In genomic region chr6:128361901-128362300, GRCm38 (mm10) we compare ENCODE assay signal across 8 mouse cellular contexts. TPM values are rescaled to one million over a fixed set of nuclear protein-coding genes. Genes with fewer than 3 reads are reported as not detected.
DNase-seq lines count a peak whose midpoint lies in the region; ATAC-seq and TF ChIP-seq lines count a peak whose summit lies in the region.

No protein-coding gene starts in this region.

- no peaks in the 10 kb centered on the region for H3K9me3 ChIP-seq in lung, embryonic 14.5 days (ENCODE audit: low read depth, low read length)
- no peaks in the 10 kb centered on the region for H3K9me3 ChIP-seq in embryonic facial prominence, embryonic 13.5 days
- no peaks in the 10 kb centered on the region for H3K9me3 ChIP-seq in limb, embryonic 10.5 days (replicated peaks)
- no peaks in the 10 kb centered on the region for H3K9me3 ChIP-seq in neural tube, embryonic 14.5 days (ENCODE audit: control insufficient read depth, low read length)

- peak; percentile 30 for DNase-seq in lung, embryonic 14.5 days
- DNase-seq in lung, adult 18-20 months = no peak
- no peak for DNase-seq in limb, embryonic 10.5 days (ENCODE audit: low spot score)
- no peak for DNase-seq in gastrocnemius, postnatal 25 days
- no peak for DNase-seq in yolk sac, embryonic 10.5 days (ENCODE audit: low spot score)
- no peak for DNase-seq in left cerebral cortex, postnatal 4 days

- H3K27me3 ChIP-seq in lung, embryonic 14.5 days (ENCODE audit: insufficient read depth, low read length) = no peaks in the 10 kb centered on the region
- H3K27me3 ChIP-seq in embryonic facial prominence, embryonic 13.5 days = no peaks in the 10 kb centered on the region
- no peaks in the 10 kb centered on the region for H3K27me3 ChIP-seq in limb, embryonic 10.5 days (ENCODE audit: low read depth, poor library complexity, severe bottlenecking)
- H3K27me3 ChIP-seq in neural tube, embryonic 14.5 days (ENCODE audit: control insufficient read depth, insufficient read depth, low read length) = no peaks in the 10 kb centered on the region

- no peak for TF ChIP-seq CTCF in lung, embryonic 14.5 days (IDR thresholded peaks at IDR 0.05; ENCODE audit: low read depth)

- intact Hi-C loops in left cerebral cortex, postnatal 4 days (cut with DNase I) = no loop called here

- H3K4me2 ChIP-seq in lung, embryonic 14.5 days = peak overlapping the region; percentile 83
- peak overlapping the region; percentile 86 for H3K4me2 ChIP-seq in embryonic facial prominence, embryonic 13.5 days
- peak overlapping the region; percentile 98 for H3K4me2 ChIP-seq in neural tube, embryonic 14.5 days (ENCODE audit: low read depth, low read length)

- H3K4me1 ChIP-seq in lung, embryonic 14.5 days (ENCODE audit: insufficient read depth) = peaks cover 20% of the 10 kb centered on the region
- H3K4me1 ChIP-seq in embryonic facial prominence, embryonic 13.5 days = peaks cover 40% of the 10 kb centered on the region
- H3K4me1 ChIP-seq in limb, embryonic 10.5 days = peaks cover 35% of the 10 kb centered on the region
- H3K4me1 ChIP-seq in neural tube, embryonic 14.5 days (ENCODE audit: control insufficient read depth, insufficient read depth, low read length) = peaks cover 13% of the 10 kb centered on the region

- ATAC-seq in lung, embryonic 14.5 days (ENCODE audit: insufficient read depth) = no peak
- ATAC-seq in embryonic facial prominence, embryonic 13.5 days (ENCODE audit: insufficient number of reproducible peaks, insufficient read depth, low FRiP score, low TSS enrichment, low read depth) = no peak
- ATAC-seq in neural tube, embryonic 14.5 days (ENCODE audit: low read depth) = no peak

- peak overlapping the region; percentile 88 for H3K4me3 ChIP-seq in lung, embryonic 14.5 days (ENCODE audit: low read depth, low read length)
- H3K4me3 ChIP-seq in embryonic facial prominence, embryonic 13.5 days = peak overlapping the region; percentile 96
- H3K4me3 ChIP-seq in limb, embryonic 10.5 days = peak overlapping the region; percentile 98
- H3K4me3 ChIP-seq in neural tube, embryonic 14.5 days (ENCODE audit: low read depth, low read length) = peak overlapping the region; percentile 89

- peak overlapping the region; percentile 96 for H3K27ac ChIP-seq in lung, embryonic 14.5 days (ENCODE audit: low read depth)
- peak overlapping the region; percentile 97 for H3K27ac ChIP-seq in embryonic facial prominence, embryonic 13.5 days
- H3K27ac ChIP-seq in limb, embryonic 10.5 days = peak overlapping the region; percentile 97
- H3K27ac ChIP-seq in neural tube, embryonic 14.5 days (ENCODE audit: low read depth, low read length) = peak overlapping the region; percentile 86

- peak overlapping the region; percentile 90 for H3K9ac ChIP-seq in lung, embryonic 14.5 days
- peak overlapping the region; percentile 94 for H3K9ac ChIP-seq in embryonic facial prominence, embryonic 13.5 days
- peak overlapping the region; percentile 78 for H3K9ac ChIP-seq in neural tube, embryonic 14.5 days (replicated peaks; ENCODE audit: low read depth, low read length)

- WGBS in lung, embryonic 14.5 days = 10% methylated on average over 9 of the region's 9 CpGs
- 16% methylated on average over 9 of the region's 9 CpGs for WGBS in embryonic facial prominence, embryonic 13.5 days
- WGBS in limb, embryonic 10.5 days = 23% methylated on average over 9 of the region's 9 CpGs
- WGBS in neural tube, embryonic 14.5 days = 18% methylated on average over 9 of the region's 9 CpGs

- peaks cover 46% of the 10 kb centered on the region for H3K36me3 ChIP-seq in lung, embryonic 14.5 days (ENCODE audit: insufficient read depth)
- H3K36me3 ChIP-seq in embryonic facial prominence, embryonic 13.5 days = peaks cover 34% of the 10 kb centered on the region
- peaks cover 60% of the 10 kb centered on the region for H3K36me3 ChIP-seq in limb, embryonic 10.5 days
- H3K36me3 ChIP-seq in neural tube, embryonic 14.5 days (ENCODE audit: control insufficient read depth, insufficient read depth, low read length) = no peaks in the 10 kb centered on the region

RNA-seq across cellular contexts. Expression of gene Rhno1, which starts 0.8 kb away (rescaled TPM):
- polyA plus RNA-seq in lung, embryonic 14.5 days (2014; fragmentation: Nextera tagmentation; extraction: Ambion mirVana) = 134 and 144 TPM in 2 replicates
- 154 and 157 TPM in 2 replicates for polyA plus RNA-seq in embryonic facial prominence, embryonic 13.5 days (2015; fragmentation: Nextera tagmentation; extraction: Ambion mirVana)
- 193 and 197 TPM in 2 replicates for polyA plus RNA-seq in limb, embryonic 10.5 days (2016; fragmentation: Nextera tagmentation; extraction: Ambion mirVana)
- 76.0 and 82.6 TPM in 2 replicates for polyA plus RNA-seq in neural tube, embryonic 14.5 days (2014; fragmentation: Nextera tagmentation; extraction: Ambion mirVana)
- 1 to 10 TPM; 6.0 to 7.4 TPM for total RNA-seq in gastrocnemius, postnatal 25 days (2021)
- 10 to 100 TPM; 35.5 to 36.8 TPM for total RNA-seq in left cerebral cortex, postnatal 4 days (2021)

RNA-seq across cellular contexts. Expression of gene Foxm1, which starts 0.9 kb away (rescaled TPM):
- polyA plus RNA-seq in lung, embryonic 14.5 days (2014; fragmentation: Nextera tagmentation; extraction: Ambion mirVana) = 55.0 and 56.7 TPM in 2 replicates
- polyA plus RNA-seq in embryonic facial prominence, embryonic 13.5 days (2015; fragmentation: Nextera tagmentation; extraction: Ambion mirVana) = 31.5 and 38.6 TPM in 2 replicates
- polyA plus RNA-seq in limb, embryonic 10.5 days (2016; fragmentation: Nextera tagmentation; extraction: Ambion mirVana) = 67.5 and 68.3 TPM in 2 replicates
- polyA plus RNA-seq in neural tube, embryonic 14.5 days (2014; fragmentation: Nextera tagmentation; extraction: Ambion mirVana) = 4.6 and 4.9 TPM in 2 replicates
- 1 to 10 TPM; 1.2 to 1.6 TPM for total RNA-seq in gastrocnemius, postnatal 25 days (2021)
- 10 to 100 TPM in 1 of 2 experiments, 1 to 10 TPM in 1; 8.7 to 11.2 TPM for total RNA-seq in left cerebral cortex, postnatal 4 days (2021)

RNA-seq across cellular contexts. Expression of gene Tulp3, which starts 6.2 kb away (rescaled TPM):
- 22.0 and 23.1 TPM in 2 replicates for polyA plus RNA-seq in lung, embryonic 14.5 days (2014; fragmentation: Nextera tagmentation; extraction: Ambion mirVana)
- 33.7 and 36.7 TPM in 2 replicates for polyA plus RNA-seq in embryonic facial prominence, embryonic 13.5 days (2015; fragmentation: Nextera tagmentation; extraction: Ambion mirVana)
- 21.6 and 23.2 TPM in 2 replicates for polyA plus RNA-seq in limb, embryonic 10.5 days (2016; fragmentation: Nextera tagmentation; extraction: Ambion mirVana)
- 17.7 and 22.4 TPM in 2 replicates for polyA plus RNA-seq in neural tube, embryonic 14.5 days (2014; fragmentation: Nextera tagmentation; extraction: Ambion mirVana)
- total RNA-seq in gastrocnemius, postnatal 25 days (2021) = 1 to 10 TPM; 5.7 to 5.9 TPM
- 10 to 100 TPM; 21.8 to 24.7 TPM for total RNA-seq in left cerebral cortex, postnatal 4 days (2021)

RNA-seq across cellular contexts. Expression of gene Tex52, which starts 13.4 kb away (rescaled TPM):
- 0.21 and 0.35 TPM in 2 replicates for polyA plus RNA-seq in lung, embryonic 14.5 days (2014; fragmentation: Nextera tagmentation; extraction: Ambion mirVana)
- polyA plus RNA-seq in embryonic facial prominence, embryonic 13.5 days (2015; fragmentation: Nextera tagmentation; extraction: Ambion mirVana) = 0.39 and 1.5 TPM in 2 replicates
- 0.41 and 0.61 TPM in 2 replicates for polyA plus RNA-seq in limb, embryonic 10.5 days (2016; fragmentation: Nextera tagmentation; extraction: Ambion mirVana)
- 0.19 and 0.66 TPM in 2 replicates for polyA plus RNA-seq in neural tube, embryonic 14.5 days (2014; fragmentation: Nextera tagmentation; extraction: Ambion mirVana)
- total RNA-seq in gastrocnemius, postnatal 25 days (2021) = not detected
- under 1 TPM; 0.32 to 0.46 TPM for total RNA-seq in left cerebral cortex, postnatal 4 days (2021)

RNA-seq across cellular contexts. Expression of gene Gm44596, which starts 13.4 kb away (rescaled TPM):
- polyA plus RNA-seq in lung, embryonic 14.5 days (2014; fragmentation: Nextera tagmentation; extraction: Ambion mirVana) = not detected in 2 replicates
- not detected in 2 replicates for polyA plus RNA-seq in embryonic facial prominence, embryonic 13.5 days (2015; fragmentation: Nextera tagmentation; extraction: Ambion mirVana)
- not detected in 2 replicates for polyA plus RNA-seq in limb, embryonic 10.5 days (2016; fragmentation: Nextera tagmentation; extraction: Ambion mirVana)
- not detected in 2 replicates for polyA plus RNA-seq in neural tube, embryonic 14.5 days (2014; fragmentation: Nextera tagmentation; extraction: Ambion mirVana)
- total RNA-seq in gastrocnemius, postnatal 25 days (2021) = not detected
- not detected for total RNA-seq in left cerebral cortex, postnatal 4 days (2021)
